Mouse (Mus musculus) urinary bladder, adult 2 months (tissue): ENCODE measurements around the gene Nphs1. TPM values are rescaled to one million over a fixed set of nuclear protein-coding genes. Genes with fewer than 3 reads are reported as not detected.
"Not testable (repeated sequence)": the region's sequence is repeated elsewhere in the genome, so short reads cannot be mapped to it uniquely, and the experiment has no call there.

Source experiments
- DNase-seq: peaks from one replicate; pipeline ENCODE4 v3.0.0; 2022; ENCODE audit warnings: low spot score
- polyA plus RNA-seq: library from polyadenylated mRNA; depleted of rRNA; stranded (reverse); fragments of >200 nt; gene quantifications from 2 replicates; pipeline ENCODE4 v1.2.3, GENCODE M21; 2012

Nphs1 gene
- polyA plus RNA-seq, 1 experiment = not detected

- no peak for DNase-seq
Measured at GRCm38 (mm10) chr7:30440697-30441096, 17.4 kb upstream of the Nphs1 start.

- DNase-seq = no peak
Measured at GRCm38 (mm10) chr7:30443696-30444095, 14.4 kb upstream of the Nphs1 start.

GRCm38 (mm10) chr7:30444154-30444970 lies 13.8 kb upstream of the Nphs1 start:
- no peak for DNase-seq

- DNase-seq = peak; percentile 38
Measured at GRCm38 (mm10) chr7:30444971-30445751, 13.0 kb upstream of the Nphs1 start, which contains the start of gene Aplp1. Aplp1 (minus strand) TSS chr7:30445535.

- no peak for DNase-seq
Measured at GRCm38 (mm10) chr7:30450241-30450640, 7.9 kb upstream of the Nphs1 start.

GRCm38 (mm10) chr7:30453327-30453726 lies 4.8 kb upstream of the Nphs1 start:
- DNase-seq = no peak

- no peak for DNase-seq
Measured at GRCm38 (mm10) chr7:30453766-30454165, 4.3 kb upstream of the Nphs1 start.

- no peak for DNase-seq
Measured at GRCm38 (mm10) chr7:30454259-30454658, 3.9 kb upstream of the Nphs1 start.

GRCm38 (mm10) chr7:30456487-30456886 lies 1.6 kb upstream of the Nphs1 start:
- DNase-seq = no peak

GRCm38 (mm10) chr7:30456911-30457628 lies 1.0 kb upstream of the Nphs1 start:
- no peak for DNase-seq

GRCm38 (mm10) chr7:30459484-30459883 lies 1.4 kb downstream of the Nphs1 start:
- no peak for DNase-seq

GRCm38 (mm10) chr7:30463568-30463967 lies 5.5 kb downstream of the Nphs1 start:
- DNase-seq = no peak

GRCm38 (mm10) chr7:30463996-30464395 lies 5.9 kb downstream of the Nphs1 start:
- DNase-seq = no peak

GRCm38 (mm10) chr7:30464816-30465300 lies 6.7 kb downstream of the Nphs1 start:
- no peak for DNase-seq

- no peak for DNase-seq
Measured at GRCm38 (mm10) chr7:30472411-30472810, 14.3 kb downstream of the Nphs1 start.

- no peak for DNase-seq
Measured at GRCm38 (mm10) chr7:30474999-30475398, 16.9 kb downstream of the Nphs1 start.

GRCm38 (mm10) chr7:30476136-30476535 lies 18.0 kb downstream of the Nphs1 start:
- DNase-seq = not testable (repeated sequence)

- DNase-seq = no peak
Measured at GRCm38 (mm10) chr7:30477415-30478381, 19.6 kb downstream of the Nphs1 start.

- DNase-seq = no peak
Measured at GRCm38 (mm10) chr7:30484250-30484649, 26.1 kb downstream of the Nphs1 start.

- no peak for DNase-seq
Measured at GRCm38 (mm10) chr7:30490251-30490956, 32.3 kb downstream of the Nphs1 start.
